Mouse (Mus musculus): Measurements from ENCODE around the gene Ntng1.

Ntng1 gene

DNA sequence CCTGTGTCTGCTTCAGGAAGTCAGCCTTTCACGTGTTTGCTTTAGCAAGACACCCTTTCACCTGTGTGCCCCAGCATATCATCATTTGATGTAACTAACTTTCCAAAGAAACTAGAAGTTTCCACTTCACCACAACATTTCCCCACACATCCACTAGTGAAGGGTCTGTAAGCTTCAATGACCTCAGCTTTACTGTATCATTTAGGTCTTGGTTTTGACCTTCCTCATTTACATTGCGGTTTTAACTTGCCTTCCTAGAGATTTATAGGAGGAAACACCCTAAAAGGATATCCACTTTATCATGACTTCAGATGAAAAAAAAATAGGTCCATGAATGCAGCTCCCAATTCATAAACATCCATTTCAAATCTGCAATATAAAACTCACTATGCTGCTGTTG, 89.7 kb downstream of the Ntng1 start:
- DNase-seq, result no peak

DNA sequence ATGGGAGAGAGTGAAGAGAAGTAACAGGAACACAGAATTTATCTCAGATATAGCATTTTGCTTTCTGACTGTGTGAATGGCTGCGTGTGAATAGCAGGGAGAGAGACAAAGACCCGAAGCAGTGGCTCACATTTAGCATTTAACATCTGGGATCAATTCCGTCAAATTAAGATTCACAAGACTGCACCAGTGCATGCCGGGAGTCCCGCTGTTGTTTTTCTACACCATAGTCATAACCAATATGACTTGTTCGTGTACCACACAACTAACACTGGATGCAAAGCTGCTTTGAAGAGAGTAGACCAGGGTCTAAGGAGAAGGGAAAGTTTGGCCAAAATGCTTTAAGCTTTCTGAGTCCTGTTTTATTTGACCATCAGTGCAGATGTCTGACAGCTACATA, 95.7 kb downstream of the Ntng1 start:
- no peak for DNase-seq

DNA sequence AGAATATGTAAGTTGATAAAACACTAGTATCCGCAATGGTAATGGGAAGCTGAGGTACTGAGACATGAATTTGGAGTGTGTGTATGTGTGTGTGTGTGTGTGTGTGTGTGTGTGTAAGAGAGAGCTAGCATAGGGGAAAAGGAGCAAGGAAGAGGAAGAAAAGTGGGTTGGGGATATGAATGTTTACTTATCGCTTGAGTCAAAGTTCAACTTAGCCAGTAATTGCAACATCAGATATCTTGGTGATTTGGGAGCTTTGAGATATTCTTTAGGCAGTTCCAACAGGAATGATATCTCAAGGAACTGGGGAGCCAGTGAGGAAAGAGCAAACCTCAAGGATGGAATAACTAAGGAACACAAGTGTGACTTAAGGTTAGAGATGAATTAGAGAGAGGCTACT, 97.1 kb downstream of the Ntng1 start:
- DNase-seq, result no peak

DNA sequence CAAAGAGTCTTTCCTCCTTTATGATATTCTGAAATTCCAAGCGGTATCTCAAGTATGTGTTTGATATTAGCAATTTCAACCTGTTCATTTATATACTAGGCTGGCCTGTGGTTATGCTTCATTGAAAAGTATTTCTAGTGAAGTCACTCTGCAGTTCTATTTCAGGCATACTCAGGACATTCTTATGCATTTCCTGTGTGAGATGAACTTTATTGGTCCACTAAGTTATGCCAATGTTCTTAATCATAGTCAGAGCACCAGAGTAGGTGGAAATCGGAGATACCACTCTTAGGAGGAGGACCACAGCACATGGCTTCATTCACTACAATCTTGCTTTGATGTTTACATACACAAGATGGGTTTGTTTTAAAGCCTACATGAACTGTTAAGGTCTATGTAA, 99.6 kb downstream of the Ntng1 start:
- no peak for DNase-seq

DNA sequence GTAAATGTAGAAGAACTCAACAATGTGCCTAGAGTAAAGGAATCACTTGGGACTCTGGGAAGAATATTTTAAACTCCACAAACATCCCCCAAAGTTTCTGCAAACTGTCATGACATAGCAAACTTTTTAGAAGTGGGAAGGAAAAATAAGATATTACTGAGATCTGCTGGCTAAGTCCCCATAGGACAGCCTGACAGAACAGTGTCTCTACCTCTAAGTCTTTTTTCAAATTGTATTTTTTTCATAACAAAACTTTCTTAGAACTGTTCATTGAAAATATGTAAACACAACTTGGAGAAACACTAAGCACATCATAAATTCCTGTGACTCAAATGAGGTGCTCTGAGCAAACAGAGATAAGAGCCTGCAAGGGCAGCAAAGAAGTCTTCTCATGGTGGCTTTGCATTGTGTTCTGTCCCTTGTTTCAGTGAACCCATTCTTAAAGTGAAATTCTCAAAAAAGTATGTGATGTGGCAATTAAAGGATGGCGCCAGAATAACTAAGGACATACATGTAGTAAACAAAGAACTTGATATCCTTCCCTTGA, 100.1 kb downstream of the Ntng1 start:
- DNase-seq, result no peak

DNA sequence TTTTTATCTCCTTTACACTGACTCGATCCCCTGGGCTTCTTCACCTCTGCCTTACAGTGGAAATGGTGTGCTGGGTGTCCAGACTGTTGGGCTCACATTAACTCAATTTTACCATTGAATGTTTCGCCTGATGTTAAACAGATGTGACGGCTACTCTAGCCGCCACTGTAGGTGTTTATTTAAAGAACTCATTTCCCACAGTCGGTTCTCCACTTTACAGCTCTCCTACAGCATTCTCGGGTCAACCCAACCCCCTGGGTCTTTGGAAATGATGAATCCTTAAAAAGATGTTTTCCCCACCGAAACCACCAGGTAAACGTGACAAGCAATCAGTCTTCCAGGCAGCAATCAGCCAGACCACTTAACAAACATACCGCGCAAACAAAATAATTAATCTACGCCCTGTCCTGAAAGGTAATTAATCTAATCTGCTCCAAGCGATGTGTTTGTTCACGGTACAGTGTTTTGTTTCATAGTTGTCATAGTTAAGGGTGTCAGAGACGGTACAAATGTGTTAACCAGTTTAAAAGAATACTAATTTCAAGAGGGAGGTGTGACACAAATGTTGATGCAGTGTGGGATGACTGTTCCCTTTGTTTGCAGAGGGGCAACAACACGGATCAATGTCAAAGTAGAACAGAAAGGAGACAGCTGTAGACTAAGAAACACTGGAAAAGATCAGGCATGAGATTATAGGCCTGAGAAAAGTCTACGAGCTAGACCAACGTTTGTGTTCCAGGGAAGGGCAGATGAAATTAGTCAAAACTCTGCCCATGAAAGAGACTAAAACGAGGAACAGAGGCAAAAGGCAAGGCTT, 120.8 kb downstream of the Ntng1 start:
- DNase-seq, result no peak

DNA sequence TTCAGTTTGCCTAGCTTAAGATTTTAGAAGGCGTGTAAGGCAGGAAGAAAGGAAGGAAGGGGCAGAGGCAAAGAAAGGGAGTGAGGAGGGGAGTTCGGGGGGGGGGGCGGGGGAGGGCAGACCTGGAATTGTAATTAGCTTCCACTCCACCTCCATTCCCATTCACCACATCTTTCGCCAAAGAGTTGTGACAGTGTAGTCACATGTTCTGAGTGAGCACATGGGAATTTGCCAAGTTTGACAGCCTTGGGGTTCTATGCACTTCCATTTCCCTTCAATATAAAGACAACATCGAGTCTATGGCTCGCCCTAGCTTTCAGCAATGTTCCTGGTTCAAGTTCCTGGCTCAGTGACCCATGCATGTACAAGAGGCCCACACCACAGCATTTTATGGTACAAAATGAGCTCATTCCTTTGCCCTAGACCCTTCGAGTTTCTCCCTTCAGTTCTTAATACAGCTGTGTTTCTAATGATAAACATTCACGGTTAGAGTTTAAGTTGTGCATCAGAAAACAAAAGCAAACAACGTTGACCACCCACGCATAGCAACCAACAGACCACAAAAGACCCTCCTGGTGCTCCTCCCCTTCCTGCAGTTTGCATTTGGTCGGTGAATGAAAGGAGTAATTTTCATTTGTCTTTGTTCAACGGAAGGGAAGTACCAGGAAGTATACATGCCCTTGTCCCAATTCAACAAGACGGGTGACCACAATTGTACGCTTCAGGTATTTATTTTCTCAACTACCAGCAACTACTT, 132.8 kb downstream of the Ntng1 start:
- no peak for DNase-seq

DNA sequence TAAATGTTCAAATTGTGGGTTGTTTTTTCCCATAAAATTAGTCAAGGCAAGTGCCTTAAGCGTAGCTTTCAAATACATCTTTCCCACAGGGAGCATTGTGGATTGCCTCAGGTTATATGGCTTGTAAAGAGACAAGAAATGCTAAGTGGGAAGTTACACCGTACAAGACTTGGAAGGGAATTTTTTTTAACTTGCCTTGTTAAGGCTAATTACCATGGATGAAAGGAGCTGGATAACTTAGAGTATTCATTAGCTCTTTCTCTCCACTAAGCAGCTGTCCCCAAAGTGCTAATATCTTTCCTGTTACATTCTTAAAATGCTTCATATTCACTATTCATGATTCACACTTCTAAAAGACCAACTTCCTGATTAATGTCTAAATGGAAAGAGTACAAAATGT, 133.4 kb downstream of the Ntng1 start:
- no peak for DNase-seq

DNA sequence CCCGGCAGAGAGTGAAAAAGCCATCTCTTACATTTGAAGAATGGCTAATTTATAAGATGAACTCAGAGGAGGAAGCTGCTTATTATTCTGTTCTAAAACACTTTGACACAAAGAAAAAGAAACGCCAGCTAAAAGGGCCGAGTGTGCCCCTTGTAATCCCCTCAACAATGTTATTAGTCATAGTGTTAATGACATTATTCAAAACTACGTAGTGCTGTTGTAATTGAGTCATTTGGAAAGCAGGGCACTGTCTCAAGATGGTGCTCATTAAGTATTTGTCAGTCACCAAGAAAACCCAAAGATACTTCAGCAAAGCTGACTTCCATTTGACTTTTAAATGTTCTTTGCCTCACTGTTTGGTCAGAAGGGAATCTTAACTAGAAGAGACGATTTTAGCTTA, 143.5 kb downstream of the Ntng1 start:
- DNase-seq, result no peak

DNA sequence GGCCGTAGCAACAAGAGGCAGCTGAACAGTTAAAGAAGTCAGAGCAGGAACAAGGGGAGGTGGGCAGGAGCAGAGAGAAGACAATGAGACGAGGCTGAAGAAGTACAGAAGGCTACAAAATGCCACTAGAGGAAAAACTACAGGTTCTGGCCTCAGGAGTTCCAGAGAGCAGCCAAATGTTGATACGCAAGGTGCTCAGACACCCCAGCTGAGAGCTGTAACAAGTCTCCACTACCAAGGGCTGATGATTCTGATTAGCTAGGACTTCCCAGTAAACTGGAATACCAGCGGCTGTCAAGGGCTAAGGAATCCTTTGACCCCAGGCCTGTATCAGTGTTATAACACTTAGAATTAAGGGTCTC, 148.2 kb downstream of the Ntng1 start:
- peak in 1 of 2 experiments; percentile 10 for DNase-seq

DNA sequence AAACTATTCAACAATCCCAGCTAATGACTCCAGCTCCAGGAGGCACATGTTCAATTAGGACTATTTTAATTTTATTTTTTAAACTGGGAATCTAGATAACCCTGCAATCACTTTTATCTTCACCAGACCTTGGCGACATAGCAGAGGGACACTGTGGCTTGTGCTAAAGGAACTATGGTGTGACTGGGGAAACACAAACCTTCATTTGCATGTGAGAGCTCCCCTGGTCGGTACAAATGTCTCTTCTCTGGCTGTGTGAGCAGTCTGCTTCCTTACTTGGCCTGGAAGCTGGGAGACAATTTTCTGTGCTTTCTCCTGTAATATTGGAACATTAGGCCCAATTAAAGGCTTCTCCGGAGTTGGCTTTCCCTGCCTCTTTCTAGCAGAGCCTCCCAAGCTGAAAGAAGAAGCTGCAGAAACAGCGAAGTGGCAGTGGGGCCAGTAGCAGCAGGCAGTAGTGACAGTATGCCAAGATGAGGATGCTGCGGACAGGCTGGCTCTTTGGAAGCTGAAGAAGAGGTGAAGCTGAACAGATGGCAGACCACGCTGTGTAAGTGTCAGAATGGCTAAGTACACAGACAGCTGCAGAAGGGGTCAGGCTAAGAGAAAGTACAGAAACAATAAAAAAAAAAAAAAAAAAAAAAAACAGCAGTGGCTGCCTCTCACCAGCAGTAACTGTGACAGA, 148.7 kb downstream of the Ntng1 start:
- DNase-seq, result peak; percentile 70 to 72

DNA sequence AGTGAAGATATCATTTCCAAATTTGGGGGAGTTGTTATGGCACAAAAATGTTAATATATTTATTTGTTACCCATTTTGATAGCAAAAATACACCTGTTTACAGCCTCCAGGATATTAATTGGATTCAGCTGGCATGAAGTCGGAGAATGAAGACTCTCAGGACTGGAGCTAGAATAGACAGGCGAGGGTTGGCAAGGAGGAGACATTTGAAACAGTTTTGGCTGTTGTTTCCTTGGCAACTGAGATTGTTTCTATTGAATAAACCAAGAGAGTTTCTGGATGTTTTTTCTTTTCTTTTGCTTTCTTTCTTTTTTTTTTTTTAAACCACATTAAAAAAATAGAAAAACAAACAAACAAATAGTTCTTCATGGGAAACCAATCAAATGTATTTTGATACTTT, 159.7 kb downstream of the Ntng1 start:
- no peak for DNase-seq

DNA sequence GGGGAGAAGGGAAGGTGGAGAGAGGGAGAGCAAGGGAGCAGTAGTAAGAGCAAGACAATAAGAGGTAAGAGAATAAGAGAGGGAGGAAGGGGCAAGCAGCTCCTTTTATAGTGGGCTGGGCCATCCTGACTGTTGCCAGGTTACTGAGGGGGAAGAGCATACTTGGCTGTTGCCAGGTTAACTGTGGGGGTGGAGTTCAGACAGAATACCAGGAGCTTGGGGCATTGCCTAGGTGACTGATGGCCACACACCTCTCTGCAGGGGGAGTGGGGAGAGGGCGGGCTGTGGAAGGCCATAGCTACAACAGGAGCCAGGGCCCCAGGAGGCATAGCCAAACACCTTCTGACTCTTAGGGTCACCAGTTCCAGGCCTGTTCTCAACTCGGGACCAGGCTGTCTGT, 166.2 kb downstream of the Ntng1 start:
- DNase-seq, result peak in 1 of 2 experiments; percentile 22

DNA sequence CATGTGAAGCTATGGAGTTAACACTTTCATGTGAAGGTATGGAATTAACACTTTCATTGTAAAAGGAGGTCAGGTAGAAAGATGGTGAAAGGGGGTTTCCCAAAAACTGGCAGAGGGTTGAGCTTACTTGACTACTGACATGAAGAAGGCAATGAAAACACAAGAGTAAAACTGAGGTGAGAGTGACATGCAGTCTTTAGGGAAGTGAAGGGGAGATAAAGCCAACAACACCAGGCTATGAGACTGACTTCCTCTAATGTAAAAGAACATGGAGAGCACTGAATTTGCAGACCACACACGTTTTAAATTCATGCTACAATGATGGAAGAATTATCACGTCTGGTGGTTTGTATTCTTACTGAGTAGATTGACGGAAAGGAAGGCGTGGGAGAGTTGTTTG, 168.7 kb downstream of the Ntng1 start:
- no peak for DNase-seq

DNA sequence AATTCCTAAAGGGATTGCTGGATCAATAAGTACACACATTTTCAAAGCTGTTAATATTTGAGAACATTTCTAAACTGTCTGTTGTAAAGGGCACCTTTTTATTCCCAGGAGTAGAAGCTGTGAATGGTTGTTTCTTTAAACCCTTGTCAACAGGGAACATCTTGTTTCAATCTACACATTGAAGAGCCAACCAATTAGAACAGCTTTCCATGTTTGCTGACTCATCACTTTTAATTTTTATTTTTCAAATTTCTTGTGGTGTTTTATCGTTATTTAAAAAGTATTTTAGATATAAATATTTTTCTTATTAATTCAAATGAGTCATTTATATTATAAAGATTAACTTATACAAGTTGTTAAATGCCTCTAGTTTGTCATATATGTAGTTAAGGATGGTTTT, 172.3 kb downstream of the Ntng1 start:
- no peak for DNase-seq

DNA sequence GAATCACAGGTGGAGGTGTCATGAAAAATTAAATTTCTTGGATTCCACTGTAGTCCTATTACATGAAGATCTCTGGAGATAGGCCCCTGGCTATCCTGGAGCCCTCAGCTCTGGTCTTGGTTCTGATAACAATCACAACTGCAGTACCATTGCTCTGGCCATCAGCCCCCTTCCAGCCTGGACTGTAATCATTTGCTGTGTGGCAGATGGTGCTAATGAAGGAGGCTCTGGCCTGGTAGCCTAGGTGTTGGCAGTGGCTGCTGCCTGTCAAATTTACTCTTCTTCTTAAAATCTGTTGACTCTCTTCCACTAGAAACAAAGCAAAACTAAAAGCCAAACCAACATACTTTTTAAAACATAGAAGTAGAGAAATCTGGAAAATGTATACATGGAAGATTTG, 173.6 kb downstream of the Ntng1 start:
- peak; percentile 34 to 43 for DNase-seq

DNA sequence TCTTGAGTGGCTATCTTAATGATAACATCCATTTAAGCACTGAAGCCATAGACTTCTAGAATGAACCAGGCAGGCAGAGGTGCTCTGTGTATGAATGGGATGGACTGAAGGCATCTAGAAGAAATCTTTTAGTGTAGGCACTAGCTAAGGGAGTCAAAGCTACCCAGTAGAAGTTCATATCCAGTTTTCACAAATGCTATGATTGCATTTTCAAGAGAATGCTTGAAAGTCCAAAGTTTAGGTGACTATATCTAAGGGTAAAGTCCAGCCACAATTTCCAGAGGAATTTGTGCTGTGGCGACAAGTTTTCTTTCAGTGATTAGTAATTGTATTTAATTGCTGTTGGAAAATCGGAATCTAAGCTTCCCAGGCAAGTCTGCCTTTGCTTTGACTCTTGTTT, 181.2 kb downstream of the Ntng1 start:
- DNase-seq, result no peak

DNA sequence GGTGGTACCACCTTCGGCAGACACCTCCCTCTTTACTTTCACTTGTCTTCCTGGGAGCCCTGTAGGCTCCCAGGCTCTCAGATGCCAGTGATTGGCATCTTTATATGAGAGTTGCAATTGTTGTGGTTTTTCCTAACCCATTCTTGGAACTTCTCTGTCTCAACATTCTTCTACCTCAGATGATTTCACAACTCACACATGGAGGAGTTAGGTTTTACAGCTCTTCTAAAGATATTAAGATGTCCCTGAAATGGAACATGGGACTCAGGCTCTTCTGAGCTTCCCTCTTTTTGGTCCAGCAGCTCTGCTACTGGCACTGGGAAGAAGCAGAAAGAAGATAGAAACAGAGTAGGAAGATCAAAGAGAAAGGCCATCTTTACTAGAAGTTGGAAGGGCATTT, 200.9 kb downstream of the Ntng1 start:
- no peak for DNase-seq

DNA sequence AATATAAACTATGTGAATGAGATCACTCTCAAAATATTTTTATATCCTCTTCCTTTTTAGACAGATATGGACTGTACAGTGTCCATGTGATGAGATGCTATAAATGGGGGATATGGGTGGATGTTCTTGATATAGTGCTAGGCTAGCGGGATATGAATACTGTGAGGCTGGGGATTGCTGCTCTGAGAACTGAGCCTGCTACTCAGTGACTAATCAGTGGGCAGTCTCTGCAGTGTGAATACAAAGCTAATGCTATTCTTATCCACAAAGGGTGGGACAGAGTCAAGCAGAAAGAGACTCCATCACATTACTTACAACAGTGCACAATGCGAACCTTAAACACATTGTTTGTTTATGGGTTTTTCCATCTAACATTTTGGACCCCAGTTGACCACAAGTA, 206.2 kb downstream of the Ntng1 start:
- no peak for DNase-seq

DNA sequence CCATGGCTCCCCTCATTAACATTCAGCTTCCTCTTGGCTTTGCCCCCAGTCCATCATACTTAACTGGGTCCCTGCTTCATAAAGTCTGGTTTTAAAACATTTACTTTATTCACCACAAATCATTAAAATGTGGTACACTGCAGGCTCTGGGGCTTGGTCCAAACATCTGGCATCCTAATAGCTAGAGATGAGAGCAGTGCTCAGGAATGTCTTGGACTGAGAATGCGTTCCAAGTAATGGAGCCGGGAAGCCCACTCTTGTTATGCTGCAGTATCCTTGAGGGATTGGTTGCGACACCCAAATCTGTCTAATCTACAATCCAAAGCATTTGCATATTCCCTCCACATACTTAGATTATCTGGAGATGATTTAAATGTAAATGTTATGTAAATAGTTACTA, 207.5 kb downstream of the Ntng1 start:
- no peak for DNase-seq

DNA sequence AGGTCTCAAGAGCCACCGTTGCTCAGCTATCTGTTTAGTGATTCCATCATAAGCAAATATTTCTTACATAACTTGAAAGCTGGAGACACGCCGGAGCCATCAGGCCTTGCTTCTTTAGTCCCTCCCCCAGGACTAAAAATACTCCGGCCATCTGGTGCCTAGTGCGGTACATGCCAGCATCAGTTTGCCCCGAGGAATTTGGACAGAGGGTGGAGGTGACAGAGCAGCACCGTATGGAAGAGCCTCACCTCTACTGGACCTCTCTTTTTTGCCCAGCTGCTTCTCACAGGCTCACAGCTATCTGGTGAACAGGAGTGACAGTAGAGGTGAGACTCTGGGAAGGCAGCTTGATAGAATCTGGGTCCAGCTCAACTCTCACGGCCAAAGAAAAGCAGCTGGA, 211.6 kb downstream of the Ntng1 start:
- peak; percentile 90 to 94 for DNase-seq

DNA sequence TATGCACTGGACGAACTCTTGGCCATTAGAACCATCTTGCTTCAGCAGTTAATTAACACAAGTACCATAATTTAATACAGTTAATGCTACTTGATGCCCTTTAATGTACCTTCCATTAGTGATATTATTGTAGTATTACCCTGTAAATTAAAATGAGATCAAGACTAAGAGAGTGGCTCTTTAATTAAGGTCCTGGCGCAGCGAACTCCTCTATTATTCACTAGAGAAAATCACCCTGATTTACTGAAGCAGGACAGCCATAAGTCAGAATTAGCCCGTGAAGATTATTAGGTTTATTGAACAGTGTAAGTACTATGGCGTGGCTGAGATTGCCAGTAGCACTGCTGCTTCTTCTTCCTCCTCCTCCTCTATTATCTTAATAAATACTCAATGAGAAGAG, 212.8 kb downstream of the Ntng1 start:
- no peak for DNase-seq

DNA sequence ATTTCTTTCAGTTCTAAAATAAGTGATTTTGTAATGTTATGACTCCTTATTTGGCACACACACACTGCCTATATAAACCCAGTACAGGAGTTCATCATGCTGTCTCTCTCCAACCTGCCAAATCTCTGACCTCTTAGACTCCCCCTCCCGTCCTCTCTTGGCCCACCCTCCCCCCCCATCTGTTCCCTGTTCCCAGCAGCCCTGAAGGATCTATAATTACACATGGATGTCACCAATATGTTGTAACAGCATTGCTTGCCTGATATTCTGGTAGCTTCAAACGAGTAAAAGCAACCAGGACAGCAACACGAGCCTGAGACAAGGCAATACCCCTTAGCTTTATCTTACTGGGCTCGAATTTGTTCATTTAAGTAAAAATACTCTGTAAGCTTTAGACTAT, 220.0 kb downstream of the Ntng1 start:
- DNase-seq, result peak in 1 of 2 experiments; percentile 23

DNA sequence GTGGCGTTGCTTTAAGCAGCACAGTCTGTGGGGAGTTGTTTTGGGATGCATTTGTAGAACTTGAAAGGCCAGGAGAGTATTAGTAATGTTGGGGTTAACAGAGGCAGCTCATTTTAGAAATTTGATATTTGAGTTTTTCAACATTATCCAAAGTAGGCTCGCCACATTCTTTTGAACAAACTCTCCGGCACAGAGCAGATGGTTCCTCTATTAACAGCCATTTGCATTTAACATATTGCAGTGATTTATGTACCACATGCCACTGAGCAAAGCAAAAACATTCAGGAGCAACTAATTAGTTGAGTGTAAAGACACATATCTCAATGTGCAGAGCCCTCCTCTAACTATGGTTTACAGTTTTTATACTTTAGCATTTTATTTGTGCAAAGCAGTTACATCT, 224.8 kb downstream of the Ntng1 start:
- no peak for DNase-seq

Measured in cerebellum, postnatal 36 days (tissue).